Mouse (Mus musculus): ENCODE data around the gene Galnt10.

The Galnt10 gene

GRCm38 (mm10) chr11:57760509-57761058 lies 115.3 kb downstream of the Galnt10 start:
- in situ Hi-C loops (cut with MboI; ENCODE audit: low pct_unique_long_range_greater_than_20kb in 1 of 2, low sequenced_read_pairs in 2 of 2, unreplicated experiment in 1 of 2): loop anchor here in 1 of 2 experiments (10.0 kb wide), 1 partner anchor 216 kb away; no protein-coding TSS in a partner anchor

- in situ Hi-C loops (cut with MboI; ENCODE audit: low pct_unique_long_range_greater_than_20kb in 1 of 2, low sequenced_read_pairs in 2 of 2, unreplicated experiment in 1 of 2): loop anchor here in 1 of 2 experiments (10.0 kb wide), 1 partner anchor 217 kb away; no protein-coding TSS in a partner anchor
Observed at GRCm38 (mm10) chr11:57761347-57761746, 116.1 kb downstream of the Galnt10 start.

- in situ Hi-C loops (cut with MboI; ENCODE audit: low pct_unique_long_range_greater_than_20kb in 1 of 2, low sequenced_read_pairs in 2 of 2, unreplicated experiment in 1 of 2): loop anchor here in 1 of 2 experiments (10.0 kb wide), 1 partner anchor 219 kb away; no protein-coding TSS in a partner anchor
Observed at GRCm38 (mm10) chr11:57764124-57764523, 118.9 kb downstream of the Galnt10 start.

- in situ Hi-C loops (cut with MboI; ENCODE audit: low pct_unique_long_range_greater_than_20kb in 1 of 2, low sequenced_read_pairs in 2 of 2, unreplicated experiment in 1 of 2): loop anchor here in 1 of 2 experiments (10.0 kb wide), 1 partner anchor 222 kb away; no protein-coding TSS in a partner anchor
Observed at GRCm38 (mm10) chr11:57766617-57767016, 121.4 kb downstream of the Galnt10 start.

- in situ Hi-C loops (cut with MboI; ENCODE audit: low pct_unique_long_range_greater_than_20kb in 1 of 2, low sequenced_read_pairs in 2 of 2, unreplicated experiment in 1 of 2): loop anchor here in 1 of 2 experiments (10.0 kb wide), 1 partner anchor 222 kb away; no protein-coding TSS in a partner anchor
Observed at GRCm38 (mm10) chr11:57767171-57767570, 121.9 kb downstream of the Galnt10 start.

- in situ Hi-C loops (cut with MboI; ENCODE audit: low pct_unique_long_range_greater_than_20kb in 1 of 2, low sequenced_read_pairs in 2 of 2, unreplicated experiment in 1 of 2): loop anchor here in 1 of 2 experiments (5.0 kb wide), 1 partner anchor 48 kb away; no protein-coding TSS in a partner anchor
Observed at GRCm38 (mm10) chr11:57770776-57771175, 125.5 kb downstream of the Galnt10 start.

- in situ Hi-C loops (cut with MboI; ENCODE audit: low pct_unique_long_range_greater_than_20kb in 1 of 2, low sequenced_read_pairs in 2 of 2, unreplicated experiment in 1 of 2): loop anchor here in 1 of 2 experiments (5.0 kb wide), 1 partner anchor 49 kb away; no protein-coding TSS in a partner anchor
Observed at GRCm38 (mm10) chr11:57771676-57772075, 126.4 kb downstream of the Galnt10 start.

- in situ Hi-C loops (cut with MboI; ENCODE audit: low pct_unique_long_range_greater_than_20kb in 1 of 2, low sequenced_read_pairs in 2 of 2, unreplicated experiment in 1 of 2): loop anchor here in 1 of 2 experiments (5.0 kb wide), 1 partner anchor 51 kb away; no protein-coding TSS in a partner anchor
Observed at GRCm38 (mm10) chr11:57773479-57773878, 128.2 kb downstream of the Galnt10 start.

- in situ Hi-C loops (cut with MboI; ENCODE audit: low pct_unique_long_range_greater_than_20kb in 1 of 2, low sequenced_read_pairs in 2 of 2, unreplicated experiment in 1 of 2): loop anchor here in 1 of 2 experiments (5.0 kb wide), 1 partner anchor 52 kb away; no protein-coding TSS in a partner anchor
Observed at GRCm38 (mm10) chr11:57773936-57774335, 128.7 kb downstream of the Galnt10 start.

GRCm38 (mm10) chr11:57775868-57776267 lies 130.6 kb downstream of the Galnt10 start:
- in situ Hi-C loops (cut with MboI; ENCODE audit: low pct_unique_long_range_greater_than_20kb in 1 of 2, low sequenced_read_pairs in 2 of 2, unreplicated experiment in 1 of 2): no loop called here

- in situ Hi-C loops (cut with MboI; ENCODE audit: low pct_unique_long_range_greater_than_20kb in 1 of 2, low sequenced_read_pairs in 2 of 2, unreplicated experiment in 1 of 2): no loop called here
Observed at GRCm38 (mm10) chr11:57776546-57776945, 131.3 kb downstream of the Galnt10 start.

- in situ Hi-C loops (cut with MboI; ENCODE audit: low pct_unique_long_range_greater_than_20kb in 1 of 2, low sequenced_read_pairs in 2 of 2, unreplicated experiment in 1 of 2): no loop called here
Observed at GRCm38 (mm10) chr11:57778349-57778748, 133.1 kb downstream of the Galnt10 start.

- in situ Hi-C loops (cut with MboI; ENCODE audit: low pct_unique_long_range_greater_than_20kb in 1 of 2, low sequenced_read_pairs in 2 of 2, unreplicated experiment in 1 of 2): no loop called here
Observed at GRCm38 (mm10) chr11:57779824-57780223, 134.6 kb downstream of the Galnt10 start.

- in situ Hi-C loops (cut with MboI; ENCODE audit: low pct_unique_long_range_greater_than_20kb in 1 of 2, low sequenced_read_pairs in 2 of 2, unreplicated experiment in 1 of 2): no loop called here
Observed at GRCm38 (mm10) chr11:57786616-57787418, 141.6 kb downstream of the Galnt10 start.

- in situ Hi-C loops (cut with MboI; ENCODE audit: low pct_unique_long_range_greater_than_20kb in 1 of 2, low sequenced_read_pairs in 2 of 2, unreplicated experiment in 1 of 2): no loop called here
Observed at GRCm38 (mm10) chr11:57787913-57788312, 142.7 kb downstream of the Galnt10 start.

GRCm38 (mm10) chr11:57790866-57791535 lies 145.8 kb downstream of the Galnt10 start:
- in situ Hi-C loops (cut with MboI; ENCODE audit: low pct_unique_long_range_greater_than_20kb in 1 of 2, low sequenced_read_pairs in 2 of 2, unreplicated experiment in 1 of 2): no loop called here

GRCm38 (mm10) chr11:57795086-57795485 lies 149.8 kb downstream of the Galnt10 start:
- in situ Hi-C loops (cut with MboI; ENCODE audit: low pct_unique_long_range_greater_than_20kb in 1 of 2, low sequenced_read_pairs in 2 of 2, unreplicated experiment in 1 of 2): no loop called here

- in situ Hi-C loops (cut with MboI; ENCODE audit: low pct_unique_long_range_greater_than_20kb in 1 of 2, low sequenced_read_pairs in 2 of 2, unreplicated experiment in 1 of 2): no loop called here
Observed at GRCm38 (mm10) chr11:57797828-57798227, 152.6 kb downstream of the Galnt10 start.

GRCm38 (mm10) chr11:57799456-57799855 lies 154.2 kb downstream of the Galnt10 start:
- in situ Hi-C loops (cut with MboI; ENCODE audit: low pct_unique_long_range_greater_than_20kb in 1 of 2, low sequenced_read_pairs in 2 of 2, unreplicated experiment in 1 of 2): no loop called here

Data from mouse embryonic stem cell (cell line).